Mouse (Mus musculus) R1 (cell line): Measurements from ENCODE around the gene Kif5a.

Source experiments
- DNase-seq: peaks from one replicate; pipeline ENCODE4 v3.0.0-alpha.2; 2018; ENCODE audit warnings: low read depth, low spot score

The Kif5a gene

GRCm38 (mm10) chr10:127178286-127179027 lies 84.7 kb downstream of the Kif5a start:
- DNase-seq: no peak

DNA sequence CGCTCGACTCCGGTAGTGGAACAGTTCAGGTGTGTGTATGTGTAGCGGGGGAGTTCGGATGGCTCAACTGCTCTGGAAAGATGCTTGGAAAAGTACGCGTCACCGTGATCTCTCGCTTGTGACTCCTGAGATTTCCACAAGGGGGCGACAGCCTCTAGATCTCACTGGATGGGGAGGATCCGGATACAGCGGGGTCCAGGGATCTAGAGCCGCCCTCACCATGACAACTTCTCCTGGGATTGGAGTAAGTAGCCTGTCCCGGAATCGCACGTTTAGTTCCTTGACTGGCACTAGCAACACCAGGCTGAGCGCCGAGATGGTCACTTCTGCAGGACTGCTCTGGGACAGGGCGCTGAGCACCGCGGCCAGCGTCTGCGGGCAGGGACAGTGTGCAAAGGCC lies 85.4 kb downstream of the Kif5a start:
- DNase-seq: peak; percentile 94

- DNase-seq: no peak
These were observed 85.9 kb downstream of the Kif5a start for GRCm38 (mm10) chr10:127177235-127177634.

GRCm38 (mm10) chr10:127176756-127177155 lies 86.4 kb downstream of the Kif5a start:
- peak; percentile 73 for DNase-seq

GRCm38 (mm10) chr10:127176228-127176627 lies 86.9 kb downstream of the Kif5a start:
- DNase-seq: no peak
